Mouse (Mus musculus) heart, adult 9 months (tissue): ENCODE results near the gene Dlgap1.
"Not testable (repeated sequence)": the region's sequence is repeated elsewhere in the genome, so short reads cannot be mapped to it uniquely, and the experiment has no call there.

ENCODE experiments used
- DNase-seq, 2 experiments: peaks; one replicate each; pipeline ENCODE4 v3.0.0; 2022; ENCODE audit warnings: low spot score in 2 of 2

Gene Dlgap1

DNA sequence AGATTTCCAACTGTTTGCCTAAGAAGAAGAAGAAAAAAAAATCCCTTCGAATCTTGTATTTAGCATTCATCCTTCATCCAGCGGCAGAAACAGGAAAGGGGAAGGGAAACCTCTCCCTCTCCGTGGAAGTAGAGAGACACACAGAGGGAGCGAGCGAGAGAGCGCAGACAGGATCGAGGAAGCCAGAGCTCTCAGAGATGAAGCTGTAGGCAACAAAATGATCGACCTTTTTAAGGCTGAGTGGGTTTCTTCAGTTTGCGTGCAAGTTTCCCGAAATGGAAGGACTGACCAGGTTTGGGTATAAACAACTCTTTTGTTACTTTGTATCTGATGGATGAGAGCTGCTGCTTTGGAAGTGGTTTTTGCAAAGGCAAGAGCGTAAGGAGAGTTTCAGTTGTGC, 553.1 kb downstream of the Dlgap1 start:
- no peak for DNase-seq

- DNase-seq, result no peak
These were observed 557.1 kb downstream of the Dlgap1 start for GRCm38 (mm10) chr17:70525990-70526389.

DNA sequence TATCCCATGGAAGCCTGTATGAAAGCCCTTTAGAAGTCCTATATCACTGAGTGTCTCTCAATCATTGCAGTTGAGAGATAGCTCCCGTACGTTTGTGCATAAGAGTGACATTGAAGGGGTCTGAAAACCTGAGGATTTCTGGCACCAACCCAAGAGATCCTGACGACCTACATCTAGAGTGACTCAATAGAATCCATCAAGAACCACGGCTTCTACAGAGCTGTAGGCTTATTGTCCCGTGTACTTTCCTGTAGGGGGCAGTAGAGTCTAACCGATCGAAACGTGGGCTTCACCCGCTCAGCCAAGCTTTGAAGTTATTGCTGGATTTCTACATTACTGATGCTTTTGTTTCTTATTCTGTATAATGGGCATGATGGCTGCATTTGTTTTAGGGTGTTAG, 558.2 kb downstream of the Dlgap1 start:
- DNase-seq, result peak in 1 of 2 experiments; percentile 6

GRCm38 (mm10) chr17:70528196-70529187, 559.6 kb downstream of the Dlgap1 start:
- no peak for DNase-seq

- DNase-seq, result no peak
These were observed 565.4 kb downstream of the Dlgap1 start for GRCm38 (mm10) chr17:70534321-70534720.

DNA sequence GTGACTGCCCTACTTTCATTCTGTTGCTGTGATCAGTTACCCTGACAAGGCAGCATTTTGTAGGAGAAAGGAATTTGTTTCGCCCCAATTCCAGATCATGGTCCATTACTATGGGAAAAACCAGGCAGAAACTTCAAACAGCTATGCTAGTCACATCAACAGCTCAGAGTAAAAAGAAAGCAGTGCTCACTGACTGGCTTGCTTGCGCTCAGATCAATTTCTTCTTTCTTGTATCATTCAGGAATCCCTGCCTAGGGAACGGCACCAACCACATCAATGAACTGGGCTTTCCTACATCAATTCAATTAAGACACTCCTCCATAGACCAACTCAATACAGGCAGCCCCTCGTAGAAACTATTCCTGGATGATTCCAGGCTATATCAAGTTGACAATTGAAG, 572.9 kb downstream of the Dlgap1 start:
- no peak for DNase-seq

DNA sequence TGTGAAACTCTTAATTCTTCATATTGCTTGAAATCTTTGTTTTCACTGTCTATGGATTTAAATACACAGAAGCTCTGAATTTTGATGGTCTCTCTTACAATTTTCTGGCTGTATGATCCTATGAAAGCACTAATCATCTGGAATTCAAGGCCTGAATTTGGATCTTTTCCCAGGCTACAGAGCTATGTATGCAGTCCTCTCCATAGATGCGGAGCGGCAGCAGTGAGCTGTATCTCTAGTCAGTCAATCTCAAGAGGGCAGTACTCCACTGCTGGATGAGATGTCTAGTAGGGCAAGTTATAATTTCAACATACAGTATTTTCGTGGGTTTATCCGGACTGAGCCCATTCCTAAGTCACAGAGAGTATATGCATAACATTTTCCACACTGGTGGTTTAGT, 581.9 kb downstream of the Dlgap1 start:
- no peak for DNase-seq

- no peak for DNase-seq
These were observed 592.7 kb downstream of the Dlgap1 start for GRCm38 (mm10) chr17:70561547-70561946.

DNA sequence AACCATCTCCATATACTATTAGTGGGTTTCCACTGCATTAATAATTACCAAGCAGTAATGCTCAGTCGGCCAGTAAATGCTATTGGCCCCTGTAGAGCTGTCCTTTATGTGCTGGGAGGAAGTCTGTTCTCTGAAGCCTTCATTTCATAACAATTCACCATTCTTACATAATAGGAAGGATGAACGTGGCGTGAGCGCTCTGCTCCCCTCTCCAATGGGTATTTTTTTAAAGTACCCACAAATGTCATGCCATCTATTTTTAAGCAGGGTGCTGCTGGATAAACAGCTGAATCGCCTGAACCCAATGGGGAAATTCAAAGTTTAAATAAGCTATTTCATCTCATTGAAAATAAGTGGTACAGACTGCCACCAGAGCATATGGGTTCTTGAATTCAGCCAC, 602.0 kb downstream of the Dlgap1 start:
- no peak for DNase-seq

DNA sequence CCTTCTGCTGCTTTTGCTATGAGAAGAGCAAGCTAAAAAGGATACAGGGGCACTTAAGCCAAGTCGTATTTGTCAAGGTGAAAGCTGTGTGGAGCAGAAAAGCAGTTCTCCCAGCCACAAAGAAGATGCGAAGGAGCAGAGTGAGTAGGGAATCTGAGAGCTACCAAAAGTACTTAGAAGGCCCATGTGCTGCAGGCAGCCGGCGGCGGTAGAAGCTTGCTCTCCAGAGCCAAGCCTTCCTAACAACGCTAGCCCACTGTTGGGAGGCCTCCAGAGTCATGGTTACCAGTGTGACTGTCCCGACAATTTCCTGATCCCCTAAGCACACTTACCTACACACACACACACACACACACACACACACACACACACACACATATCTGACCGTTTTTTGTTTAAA, 614.2 kb downstream of the Dlgap1 start:
- no peak for DNase-seq

GRCm38 (mm10) chr17:70586735-70587425, 618.0 kb downstream of the Dlgap1 start:
- DNase-seq, result no peak

- DNase-seq, result not testable (repeated sequence)
These were observed 619.2 kb downstream of the Dlgap1 start for GRCm38 (mm10) chr17:70587975-70588630.

- DNase-seq, result no peak
These were observed 619.8 kb downstream of the Dlgap1 start for GRCm38 (mm10) chr17:70588691-70589090.

- DNase-seq, result no peak
These were observed 620.3 kb downstream of the Dlgap1 start for GRCm38 (mm10) chr17:70589140-70589539.

GRCm38 (mm10) chr17:70590506-70590905, 621.6 kb downstream of the Dlgap1 start:
- no peak for DNase-seq

DNA sequence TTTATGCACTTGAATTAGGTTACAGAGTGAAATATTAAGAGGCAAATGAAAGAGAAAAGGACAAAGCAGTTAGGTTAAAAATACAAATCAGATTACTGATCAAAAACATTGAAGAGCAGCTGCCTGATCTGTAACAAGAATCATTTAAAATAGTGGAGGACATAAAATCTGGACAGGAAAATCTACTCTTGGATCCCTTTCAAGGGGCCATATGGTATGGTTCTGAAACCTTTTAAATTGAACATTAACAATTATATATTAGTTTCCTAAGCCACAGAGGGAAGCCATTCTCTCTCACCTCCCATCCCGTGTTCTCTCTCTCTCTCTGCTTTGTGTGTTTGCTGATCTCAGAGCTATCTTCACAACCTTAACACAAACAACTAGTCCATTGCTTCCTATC, 625.4 kb downstream of the Dlgap1 start:
- no peak for DNase-seq

- no peak for DNase-seq
These were observed 627.5 kb downstream of the Dlgap1 start for GRCm38 (mm10) chr17:70596326-70596725.

DNA sequence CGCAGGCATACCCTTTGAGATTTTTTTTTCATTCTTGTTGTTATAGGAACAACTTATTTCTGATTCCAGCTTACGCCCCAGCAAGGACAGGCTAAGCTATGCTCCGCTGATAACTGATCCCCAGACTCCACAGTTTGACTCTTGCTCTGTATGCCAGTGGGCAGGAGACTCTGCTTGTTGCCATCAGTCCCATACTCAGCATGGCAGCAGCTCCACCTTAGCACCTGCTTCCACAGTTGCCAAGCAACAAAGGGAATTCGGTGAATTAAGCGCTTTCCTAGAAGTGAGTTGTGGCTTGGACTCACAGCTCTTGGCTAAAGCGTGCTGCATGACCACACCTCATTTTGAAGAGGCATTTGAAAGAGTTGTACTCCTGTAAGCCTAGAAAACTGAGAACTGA, 631.6 kb downstream of the Dlgap1 start:
- no peak for DNase-seq

DNA sequence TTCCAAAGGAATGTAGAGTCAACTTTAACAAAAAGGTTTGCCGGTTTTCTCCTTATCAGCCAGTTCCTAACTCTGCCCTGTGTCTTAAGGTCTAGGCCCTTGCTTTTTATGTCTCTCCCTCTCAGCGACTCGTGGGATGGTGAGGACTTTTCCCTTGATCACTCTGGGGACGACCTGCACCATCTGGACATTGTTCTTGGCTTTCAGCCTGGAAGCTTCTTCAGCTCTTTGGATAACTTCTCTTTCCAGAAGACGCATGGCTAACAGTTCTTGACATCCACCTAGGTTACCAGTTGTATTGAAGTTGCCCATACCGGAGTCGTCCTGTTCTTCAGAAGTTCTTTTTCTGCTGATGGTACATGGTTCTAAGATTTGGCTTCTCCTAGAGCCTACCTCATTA, 633.2 kb downstream of the Dlgap1 start:
- no peak for DNase-seq

DNA sequence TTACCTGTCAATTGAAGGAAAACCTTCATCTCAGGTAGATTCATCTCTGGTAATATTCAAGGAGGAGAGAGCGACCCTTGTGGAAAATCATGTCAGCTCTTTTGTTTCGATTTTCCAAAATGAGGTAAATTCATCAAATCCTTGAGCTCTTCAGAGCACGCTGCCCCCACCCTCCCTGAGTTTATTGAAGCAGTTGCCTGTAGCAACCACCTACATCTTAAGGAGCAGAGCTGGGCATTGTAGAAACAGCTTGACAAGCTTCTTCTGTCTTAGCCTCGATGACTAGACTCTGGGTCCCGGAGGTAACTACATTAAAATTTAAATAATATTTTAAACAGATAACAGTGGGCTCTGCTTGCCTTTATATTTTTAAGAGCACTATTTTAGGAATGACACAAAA, 636.8 kb downstream of the Dlgap1 start:
- DNase-seq, result no peak

DNA sequence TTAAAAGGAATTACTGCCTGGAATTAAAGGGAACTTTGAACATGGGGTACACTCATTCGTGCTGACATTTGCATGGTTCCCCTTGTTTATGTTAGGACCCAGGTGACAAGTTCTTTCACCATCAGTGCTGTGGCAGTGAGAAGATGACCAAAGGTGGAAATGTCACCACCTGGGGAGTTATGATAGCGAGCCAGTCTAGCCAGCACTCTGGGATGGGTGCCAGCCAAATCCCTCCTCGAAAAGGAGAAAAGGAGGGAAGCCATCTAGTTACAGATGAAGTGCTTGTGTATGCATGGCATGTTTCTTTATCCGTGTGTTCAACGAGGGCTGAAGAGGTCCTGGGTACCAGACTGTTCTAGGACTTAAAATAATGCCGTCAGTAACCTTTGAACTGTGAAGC, 643.3 kb downstream of the Dlgap1 start:
- no peak for DNase-seq

GRCm38 (mm10) chr17:70613897-70614296, 645.0 kb downstream of the Dlgap1 start:
- DNase-seq, result no peak
